ENCODE assay signal across 8 mouse cellular contexts in genomic region chr1:186833441-186833895, GRCm38 (mm10).
DNase-seq lines count a peak whose midpoint lies in the region; ATAC-seq lines count a peak whose summit lies in the region.

No protein-coding gene starts in this region.

- WGBS in heart, embryonic 13.5 days, result 0% methylated on average over 17 of the region's 17 CpGs
- WGBS in liver, embryonic 12.5 days (ENCODE audit: insufficient replicate concordance), result 3% methylated on average over 17 of the region's 17 CpGs

- H3K9ac ChIP-seq in heart, embryonic 13.5 days, result peak overlapping the region; percentile 76
- no peak overlapping the region for H3K9ac ChIP-seq in liver, embryonic 12.5 days

- DNase-seq in heart, adult 8-10 months (ENCODE audit: low spot score), result no peak
- peak; percentile 7 for DNase-seq in adrenal gland, postnatal 25 days
- DNase-seq in forelimb bud, embryonic 11.5 days (ENCODE audit: low read depth, low spot score), result peak; percentile 26
- DNase-seq in B cell, adult 2 months, result no peak
- DNase-seq in spleen, adult 12 weeks (ENCODE audit: low spot score), result no peak
- DNase-seq in cerebellum, adult 9-11 months, result no peak

- peaks cover 16% of the 10 kb centered on the region for H3K4me1 ChIP-seq in heart, embryonic 13.5 days
- H3K4me1 ChIP-seq in liver, embryonic 12.5 days, result no peaks in the 10 kb centered on the region

- H3K9me3 ChIP-seq in heart, embryonic 13.5 days, result no peaks in the 10 kb centered on the region
- no peaks in the 10 kb centered on the region for H3K9me3 ChIP-seq in liver, embryonic 12.5 days (replicated peaks)

- peaks cover 5% of the 10 kb centered on the region for H3K27me3 ChIP-seq in heart, embryonic 13.5 days (replicated peaks)
- peaks cover 18% of the 10 kb centered on the region for H3K27me3 ChIP-seq in liver, embryonic 12.5 days (replicated peaks)

- H3K36me3 ChIP-seq in heart, embryonic 13.5 days, result no peaks in the 10 kb centered on the region
- no peaks in the 10 kb centered on the region for H3K36me3 ChIP-seq in liver, embryonic 12.5 days

- peak overlapping the region; percentile 75 for H3K4me2 ChIP-seq in heart, embryonic 13.5 days
- peak overlapping the region; percentile 63 for H3K4me2 ChIP-seq in liver, embryonic 12.5 days

- H3K27ac ChIP-seq in heart, embryonic 13.5 days (replicated peaks), result no peak overlapping the region
- H3K27ac ChIP-seq in liver, embryonic 12.5 days, result no peak overlapping the region

- ATAC-seq in heart, embryonic 13.5 days (ENCODE audit: extremely low read depth, insufficient number of reproducible peaks, low FRiP score, low TSS enrichment), result no peak
- ATAC-seq in liver, embryonic 12.5 days, result no peak

- peak overlapping the region; percentile 54 for H3K4me3 ChIP-seq in heart, embryonic 13.5 days
- H3K4me3 ChIP-seq in liver, embryonic 12.5 days, result peak overlapping the region; percentile 35

Comparison
In these comparisons a context has a peak if more than half of its experiments do, and no peak if none do; other contexts are left out.
1. DNase-seq: peak in adrenal gland, postnatal 25 days (single experiment) and forelimb bud, embryonic 11.5 days (single experiment); none in heart, adult 8-10 months (single experiment), B cell, adult 2 months (0 of 2), spleen, adult 12 weeks (single experiment) and cerebellum, adult 9-11 months (single experiment).